Mouse (Mus musculus) gastrocnemius, adult 2 months (tissue): ENCODE measurements at regions not wholly inside any gene's neighbourhood (a gene's known extent, or its start where the extent isn't known, plus 50 kb on each side); places are given as distances from the start of the nearest gene placed in this dataset.

Experiments used
- DNase-seq: peaks from one replicate; pipeline ENCODE4 v3.0.0; 2022
- H3K27ac ChIP-seq: fragments of 200-600 bp; 2 replicates; pipeline ENCODE4 v1.8.1; 2022; ENCODE audit warnings: mild to moderate bottlenecking
- H3K4me3 ChIP-seq: fragments of 200-600 bp; 2 replicates; pipeline ENCODE4 v1.8.1; 2022; ENCODE audit warnings: mild to moderate bottlenecking, moderate library complexity
- CTCF ChIP-seq: fragments of 200-600 bp; IDR thresholded peaks from 2 replicates; pipeline ENCODE4 v1.8.1; 2022; ENCODE audit warnings: antibody characterized with exemption, mild to moderate bottlenecking, moderate library complexity
- intact Hi-C: fragments of 180-260 bp; cut with DNase I; formaldehyde crosslinking; loops from one replicate; pipeline ENCODE4 v1.15.1; 2025

DNA sequence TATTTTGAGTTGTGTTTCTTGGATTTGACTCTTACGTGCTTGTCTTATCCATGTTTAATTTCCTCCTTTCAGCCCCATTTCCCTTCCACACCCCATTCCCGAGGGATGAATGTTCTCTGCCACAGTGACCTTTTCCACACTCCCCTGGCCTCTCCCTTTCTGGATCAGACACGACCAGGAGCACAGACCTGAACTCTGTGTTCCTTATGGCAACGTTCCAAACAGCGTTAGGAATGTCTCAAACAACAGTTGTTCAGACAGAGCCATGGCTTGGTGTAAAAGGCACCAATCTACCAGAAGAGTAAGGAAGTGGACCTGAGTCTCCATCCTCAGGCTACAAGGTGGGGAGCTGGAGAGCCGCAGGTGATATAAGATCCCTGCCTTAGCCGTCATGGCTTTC, 52.6 kb upstream of the Dapl1 start:
- H3K27ac ChIP-seq, result peak overlapping the region; percentile 82

More for the DNA sequence above, 52.6 kb upstream of the Dapl1 start:
- no peak overlapping the region for H3K4me3 ChIP-seq
- intact Hi-C loops, result loop anchor here (10.0 kb wide), 1 partner anchor 957 kb away; the partner anchor contains the start of gene Gm17409
- DNase-seq, result no peak
- TF ChIP-seq CTCF, result no peak
